Mouse (Mus musculus): ENCODE data around the gene Stard13. TPM values are rescaled to one million over a fixed set of nuclear protein-coding genes. Genes with fewer than 3 reads are reported as not detected.
A peak's percentile ranks its signal among the peaks of the same experiment; 100 is the strongest.

The Stard13 gene
- polyA plus RNA-seq, 1 experiment from 2014 or later: 20.6 TPM

DNA sequence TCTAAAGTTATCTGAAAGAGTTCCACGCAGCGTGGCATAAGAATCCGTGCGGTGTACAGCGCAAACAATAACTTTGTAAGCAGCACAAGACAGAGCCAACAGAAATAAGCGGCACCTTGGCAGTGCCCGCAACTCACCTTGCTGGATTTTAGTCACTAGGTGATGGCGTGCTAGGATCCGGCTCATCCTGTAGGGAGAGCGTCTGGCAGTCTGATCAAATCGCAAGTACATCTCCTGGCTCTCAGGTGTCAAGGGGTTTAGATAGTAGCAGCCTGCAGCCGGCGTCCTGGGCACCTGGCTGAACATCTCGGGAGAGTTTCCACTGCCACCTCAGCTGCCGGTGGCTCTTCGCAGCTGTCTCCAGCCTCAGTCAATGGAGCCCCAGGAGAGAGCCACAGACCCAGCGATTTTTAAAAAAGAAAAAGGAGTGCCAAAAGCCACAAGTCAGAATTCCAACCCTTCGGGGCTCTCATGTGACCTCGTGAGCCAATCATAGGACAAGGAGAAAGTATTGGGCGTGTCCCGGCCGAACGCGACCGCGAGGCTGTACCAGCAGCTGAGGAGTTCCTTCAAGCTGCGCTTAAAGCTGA, 43.8 kb downstream of the Stard13 start:
- ATAC-seq (ENCODE audit: low read depth): peak; percentile 95
- under 1% methylated on average over 27 of the region's 27 CpGs for WGBS
- no peaks in the 10 kb centered on the region for H3K36me3 ChIP-seq (ENCODE audit: control insufficient read depth, insufficient read depth, low read length)

DNA sequence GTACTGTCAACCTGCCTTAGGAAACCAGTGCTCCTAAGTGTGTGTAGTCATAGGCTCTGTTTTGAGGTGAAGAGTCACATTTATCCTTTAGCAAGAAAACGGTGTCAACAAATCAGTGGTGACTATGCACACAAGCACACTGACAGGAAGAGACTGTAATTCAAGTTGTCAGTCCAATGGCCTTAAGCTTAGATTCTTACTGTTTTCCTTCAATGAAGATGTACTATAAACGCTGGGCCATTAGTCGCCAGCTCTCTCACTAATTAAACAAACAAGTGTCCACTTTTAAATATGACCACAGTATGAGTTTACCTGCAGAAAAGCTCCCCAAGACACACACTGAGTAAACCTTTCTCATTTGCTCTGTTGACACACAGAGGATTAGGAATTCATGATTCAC, 44.3 kb downstream of the Stard13 start:
- Histone ChIP-seq H3K4me3 (ENCODE audit: low read length) (peak overlapping the region; percentile 85), H3K9me3 (ENCODE audit: control insufficient read depth, low read length) (no peaks in the 10 kb centered on the region), H3K4me1 (replicated peaks; ENCODE audit: control insufficient read depth, insufficient read depth, low read length) (peaks cover 8% of the 10 kb centered on the region; the same call in 1 of the 2 replicates), H3K27me3 (ENCODE audit: control insufficient read depth, insufficient read depth, low read depth, low read length) (no peaks in the 10 kb centered on the region), H3K9ac (ENCODE audit: low read length) (peak overlapping the region; percentile 82), H3K27ac (ENCODE audit: low read length) (peak overlapping the region; percentile 85), H3K36me3 (ENCODE audit: control insufficient read depth, insufficient read depth, low read length) (no peaks in the 10 kb centered on the region), H3K4me2 (ENCODE audit: low read depth, low read length) (peak overlapping the region; percentile 85)
- ATAC-seq (ENCODE audit: low read depth): no peak
- 7% methylated on average over 3 of the region's 3 CpGs for WGBS

More for the DNA sequence above, 43.8 kb downstream of the Stard13 start:
- peak overlapping the region; percentile 85 for H3K27ac ChIP-seq (ENCODE audit: low read length)
- H3K4me2 ChIP-seq (ENCODE audit: low read depth, low read length): peak overlapping the region; percentile 85
- H3K4me3 ChIP-seq (ENCODE audit: low read length): peak overlapping the region; percentile 85
- H3K27me3 ChIP-seq (ENCODE audit: control insufficient read depth, insufficient read depth, low read depth, low read length): no peaks in the 10 kb centered on the region
- no peaks in the 10 kb centered on the region for H3K9me3 ChIP-seq (ENCODE audit: control insufficient read depth, low read length)
- peak overlapping the region; percentile 82 for H3K9ac ChIP-seq (ENCODE audit: low read length)
- peaks cover 8% of the 10 kb centered on the region; the same call in 1 of the 2 replicates for H3K4me1 ChIP-seq (replicated peaks; ENCODE audit: control insufficient read depth, insufficient read depth, low read length)

DNA sequence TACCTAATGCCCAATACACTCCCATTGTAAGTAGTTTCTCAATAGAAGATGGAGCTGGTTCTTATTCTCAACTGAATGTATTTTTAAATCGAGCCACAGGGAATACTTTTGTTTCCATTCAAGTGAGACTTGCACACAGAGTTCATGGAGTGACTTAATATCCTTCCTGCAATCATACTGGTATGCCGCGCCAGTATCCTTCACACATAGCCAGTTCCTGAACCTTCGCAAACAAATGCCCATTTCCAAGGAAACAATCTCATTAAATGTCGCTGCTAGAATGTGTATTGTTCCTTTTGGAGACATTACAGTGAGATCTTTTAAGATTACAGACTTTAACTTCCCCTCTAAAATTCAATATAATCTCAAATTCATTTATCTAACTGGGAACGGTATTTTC, 45.0 kb downstream of the Stard13 start:
- H3K27ac ChIP-seq (ENCODE audit: low read length): no peak overlapping the region
- peaks cover 9% of the 10 kb centered on the region for H3K4me1 ChIP-seq (replicated peaks; ENCODE audit: control insufficient read depth, insufficient read depth, low read length)
- no peak overlapping the region for H3K9ac ChIP-seq (ENCODE audit: low read length)
- peak overlapping the region; percentile 24 for H3K4me3 ChIP-seq (ENCODE audit: low read length)
- no peak for ATAC-seq (ENCODE audit: low read depth)
- 62% methylated on average over 6 of the region's 6 CpGs for WGBS
- H3K4me2 ChIP-seq (ENCODE audit: low read depth, low read length): peak overlapping the region; percentile 85
- no peaks in the 10 kb centered on the region for H3K27me3 ChIP-seq (ENCODE audit: control insufficient read depth, insufficient read depth, low read depth, low read length)
- no peaks in the 10 kb centered on the region for H3K36me3 ChIP-seq (ENCODE audit: control insufficient read depth, insufficient read depth, low read length)
- no peaks in the 10 kb centered on the region for H3K9me3 ChIP-seq (ENCODE audit: control insufficient read depth, low read length)

DNA sequence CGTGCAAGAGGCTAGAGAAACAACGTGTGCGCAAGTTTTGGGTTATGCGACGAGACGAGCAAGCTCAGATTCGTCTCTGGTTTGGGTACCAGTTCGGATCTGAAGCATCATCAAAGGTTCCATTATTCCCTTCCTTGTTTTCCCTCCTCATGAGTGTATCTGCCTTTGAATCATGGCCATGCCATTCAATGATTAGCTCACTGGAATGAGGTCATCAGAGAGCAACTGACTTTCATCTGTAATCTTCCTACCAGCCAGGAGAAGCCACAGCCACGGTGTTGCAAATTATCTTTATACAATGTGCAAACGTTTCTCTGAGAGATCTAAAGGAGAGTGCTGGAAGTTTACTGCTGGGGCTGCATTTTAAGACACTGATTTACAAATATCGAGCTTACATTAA, 46.3 kb downstream of the Stard13 start:
- peaks cover 13% of the 10 kb centered on the region for H3K4me1 ChIP-seq (replicated peaks; ENCODE audit: control insufficient read depth, insufficient read depth, low read length)

DNA sequence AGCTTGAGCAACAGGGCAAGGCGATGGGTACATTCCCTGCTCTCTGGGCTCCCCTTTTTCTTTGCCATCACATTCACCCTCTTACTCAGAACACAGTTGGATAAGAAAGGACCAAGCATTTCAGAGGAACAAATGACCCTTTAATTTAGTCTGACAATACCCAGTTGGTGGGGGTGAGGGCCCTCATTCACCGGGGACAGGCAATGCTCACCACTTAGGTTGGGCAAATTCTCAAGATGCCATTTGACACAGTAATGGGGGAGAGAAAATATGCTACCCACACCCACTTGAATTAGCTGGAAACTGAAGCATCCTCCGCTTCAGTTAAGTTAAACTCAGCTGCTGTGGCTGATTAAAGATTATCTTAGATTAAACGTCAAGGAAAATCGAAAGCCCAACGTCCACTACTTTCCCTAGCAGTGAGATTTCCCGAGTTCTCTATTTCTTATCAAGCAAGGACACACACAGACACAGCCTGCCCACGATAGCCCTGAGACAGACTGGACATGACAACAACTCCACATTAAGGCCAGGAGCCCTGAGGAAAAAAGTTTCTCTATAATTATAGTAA, 48.3 kb downstream of the Stard13 start:
- Histone ChIP-seq H3K4me3 (ENCODE audit: low read length) (no peak overlapping the region), H3K4me1 (replicated peaks; ENCODE audit: control insufficient read depth, insufficient read depth, low read length) (peaks cover 16% of the 10 kb centered on the region), H3K27ac (ENCODE audit: low read length) (peak overlapping the region; percentile 15), H3K9me3 (ENCODE audit: control insufficient read depth, low read length) (no peaks in the 10 kb centered on the region), H3K27me3 (ENCODE audit: control insufficient read depth, insufficient read depth, low read depth, low read length) (no peaks in the 10 kb centered on the region), H3K4me2 (ENCODE audit: low read depth, low read length) (no peak overlapping the region), H3K36me3 (ENCODE audit: control insufficient read depth, insufficient read depth, low read length) (no peaks in the 10 kb centered on the region), H3K9ac (ENCODE audit: low read length) (no peak overlapping the region)
- ATAC-seq (ENCODE audit: low read depth): no peak
- 51% methylated on average over 8 of the region's 8 CpGs for WGBS

More for the DNA sequence above, 46.3 kb downstream of the Stard13 start:
- Histone ChIP-seq H3K4me2 (ENCODE audit: low read depth, low read length) (no peak overlapping the region), H3K9me3 (ENCODE audit: control insufficient read depth, low read length) (no peaks in the 10 kb centered on the region), H3K4me3 (ENCODE audit: low read length) (no peak overlapping the region), H3K36me3 (ENCODE audit: control insufficient read depth, insufficient read depth, low read length) (no peaks in the 10 kb centered on the region), H3K27me3 (ENCODE audit: control insufficient read depth, insufficient read depth, low read depth, low read length) (no peaks in the 10 kb centered on the region), H3K27ac (ENCODE audit: low read length) (no peak overlapping the region), H3K9ac (ENCODE audit: low read length) (no peak overlapping the region)
- WGBS: 77% methylated on average over 11 of the region's 11 CpGs
- no peak for ATAC-seq (ENCODE audit: low read depth)

DNA sequence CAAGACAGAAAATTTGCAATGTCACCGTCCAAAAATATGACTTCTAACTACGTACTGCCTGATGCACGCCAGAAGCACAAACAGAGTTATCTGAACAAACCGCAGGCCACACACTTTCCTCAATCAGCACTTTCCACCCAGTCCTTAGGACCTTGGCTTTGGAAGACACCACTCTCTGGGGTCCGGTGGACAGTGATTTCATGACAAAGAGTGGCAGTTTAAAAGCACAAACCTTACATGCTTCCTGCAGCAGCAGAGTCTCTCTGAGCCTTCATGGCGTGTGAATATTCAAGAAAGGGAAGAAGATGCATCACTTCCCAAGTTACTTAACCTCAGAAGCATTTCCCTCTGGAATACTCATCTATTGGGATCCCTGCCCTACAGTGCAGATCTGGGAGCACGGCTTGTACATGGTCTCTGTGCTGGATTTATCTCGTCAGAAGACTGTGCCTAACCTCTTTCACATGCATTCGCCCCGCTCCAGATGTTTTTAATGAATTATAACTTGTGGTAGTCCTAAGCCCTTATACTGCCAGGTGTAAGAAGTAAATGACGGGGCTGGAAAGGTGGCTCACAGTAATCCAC, 49.9 kb downstream of the Stard13 start:
- 73% methylated on average over 11 of the region's 11 CpGs for WGBS
- Histone ChIP-seq H3K9me3 (ENCODE audit: control insufficient read depth, low read length) (no peaks in the 10 kb centered on the region), H3K4me3 (ENCODE audit: low read length) (no peak overlapping the region), H3K27ac (ENCODE audit: low read length) (0 out of 2 replicates have a peak overlapping the region, but pooled peaks have one; percentile 6), H3K36me3 (ENCODE audit: control insufficient read depth, insufficient read depth, low read length) (no peaks in the 10 kb centered on the region), H3K4me1 (replicated peaks; ENCODE audit: control insufficient read depth, insufficient read depth, low read length) (peaks cover 13% of the 10 kb centered on the region), H3K4me2 (ENCODE audit: low read depth, low read length) (no peak overlapping the region), H3K27me3 (ENCODE audit: control insufficient read depth, insufficient read depth, low read depth, low read length) (no peaks in the 10 kb centered on the region), H3K9ac (ENCODE audit: low read length) (no peak overlapping the region)
- ATAC-seq (ENCODE audit: low read depth): no peak

DNA sequence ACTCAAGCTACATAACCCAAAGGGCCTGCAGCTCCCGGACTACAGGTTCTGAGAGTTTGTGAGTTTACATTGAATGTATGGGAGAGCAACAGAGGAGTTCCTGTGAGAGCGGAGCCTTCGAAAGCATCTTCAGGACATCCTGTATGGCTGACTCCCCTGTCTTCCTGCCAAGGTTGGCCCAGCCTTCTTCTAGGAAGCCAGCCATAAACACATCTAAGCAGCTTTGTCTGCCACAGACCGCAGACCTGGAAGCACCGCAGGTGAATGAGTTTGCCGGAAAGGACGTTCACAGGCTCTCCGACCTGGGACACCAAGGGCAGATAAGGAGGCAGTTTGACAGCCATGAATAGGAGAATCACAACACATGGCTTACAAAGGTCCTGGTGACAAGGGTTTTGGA, 52.3 kb downstream of the Stard13 start:
- Histone ChIP-seq H3K9me3 (ENCODE audit: control insufficient read depth, low read length) (no peaks in the 10 kb centered on the region), H3K4me3 (ENCODE audit: low read length) (no peak overlapping the region), H3K4me2 (ENCODE audit: low read depth, low read length) (no peak overlapping the region), H3K4me1 (replicated peaks; ENCODE audit: control insufficient read depth, insufficient read depth, low read length) (peaks cover 16% of the 10 kb centered on the region), H3K27ac (ENCODE audit: low read length) (no peak overlapping the region), H3K9ac (ENCODE audit: low read length) (no peak overlapping the region), H3K36me3 (ENCODE audit: control insufficient read depth, insufficient read depth, low read length) (no peaks in the 10 kb centered on the region), H3K27me3 (ENCODE audit: control insufficient read depth, insufficient read depth, low read depth, low read length) (no peaks in the 10 kb centered on the region)
- no peak for ATAC-seq (ENCODE audit: low read depth)
- WGBS: 83% methylated on average over 8 of the region's 8 CpGs

DNA sequence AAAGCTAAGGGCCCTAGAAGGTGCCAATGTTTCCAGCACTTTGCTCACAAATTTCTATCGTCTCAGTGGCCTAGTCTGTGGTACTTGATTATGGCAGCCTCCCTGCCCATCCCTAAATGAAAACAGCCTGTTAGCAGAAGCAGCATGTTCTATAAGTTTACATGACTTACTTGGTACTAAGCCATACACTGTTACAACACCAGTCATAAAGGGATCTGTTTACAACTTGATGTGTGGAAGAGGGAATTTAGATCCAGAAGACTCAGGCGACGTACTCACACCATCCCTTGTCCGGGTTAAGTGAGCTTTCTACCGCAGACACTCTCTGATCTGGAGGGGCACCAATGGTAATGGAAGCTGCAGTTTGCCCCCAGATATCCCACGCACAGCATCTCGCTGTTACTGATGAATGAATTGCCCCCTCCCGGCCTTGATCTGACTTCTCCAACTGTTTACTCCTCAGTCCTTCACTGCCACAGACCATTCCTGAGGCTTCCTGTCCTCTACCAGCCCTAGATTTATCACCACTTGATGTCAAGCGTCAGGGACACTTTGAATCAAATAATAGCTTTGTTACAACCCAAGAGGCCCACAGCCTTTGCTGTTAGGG, 53.4 kb downstream of the Stard13 start:
- Histone ChIP-seq H3K9me3 (ENCODE audit: control insufficient read depth, low read length) (no peaks in the 10 kb centered on the region), H3K9ac (ENCODE audit: low read length) (no peak overlapping the region), H3K27me3 (ENCODE audit: control insufficient read depth, insufficient read depth, low read depth, low read length) (no peaks in the 10 kb centered on the region), H3K4me2 (ENCODE audit: low read depth, low read length) (no peak overlapping the region), H3K4me3 (ENCODE audit: low read length) (no peak overlapping the region), H3K4me1 (replicated peaks; ENCODE audit: control insufficient read depth, insufficient read depth, low read length) (peaks cover 22% of the 10 kb centered on the region), H3K27ac (ENCODE audit: low read length) (no peak overlapping the region), H3K36me3 (ENCODE audit: control insufficient read depth, insufficient read depth, low read length) (no peaks in the 10 kb centered on the region)
- 56% methylated on average over 9 of the region's 9 CpGs for WGBS
- ATAC-seq (ENCODE audit: low read depth): peak; percentile 29; the same call in 1 of the 2 replicates

DNA sequence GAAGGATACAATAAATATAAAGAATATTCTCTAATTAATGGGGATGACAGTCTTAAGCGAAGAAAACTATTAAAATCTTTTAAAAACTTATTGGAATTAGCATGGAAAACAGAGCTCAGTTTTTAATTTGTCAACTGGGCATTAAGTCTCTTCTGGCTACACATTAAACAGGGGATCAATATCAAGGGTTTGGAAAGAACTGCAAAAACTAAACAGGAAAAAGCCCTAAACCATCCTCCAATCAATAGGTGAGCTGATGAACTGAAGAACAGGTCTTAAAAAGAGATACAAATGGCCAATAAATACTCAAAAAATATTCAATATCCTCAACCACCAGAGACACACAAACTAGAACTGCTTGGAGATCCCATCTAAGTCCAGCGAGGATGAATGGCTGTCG, 56.5 kb downstream of the Stard13 start:
- H3K4me3 ChIP-seq (ENCODE audit: low read length): no peak overlapping the region
- H3K9ac ChIP-seq (ENCODE audit: low read length): no peak overlapping the region
- 94% methylated on average over 3 of the region's 3 CpGs for WGBS
- no peak overlapping the region for H3K27ac ChIP-seq (ENCODE audit: low read length)
- H3K4me2 ChIP-seq (ENCODE audit: low read depth, low read length): no peak overlapping the region
- no peak for ATAC-seq (ENCODE audit: low read depth)
- no peaks in the 10 kb centered on the region for H3K27me3 ChIP-seq (ENCODE audit: control insufficient read depth, insufficient read depth, low read depth, low read length)
- H3K36me3 ChIP-seq (ENCODE audit: control insufficient read depth, insufficient read depth, low read length): no peaks in the 10 kb centered on the region
- H3K9me3 ChIP-seq (ENCODE audit: control insufficient read depth, low read length): no peaks in the 10 kb centered on the region
- peaks cover 33% of the 10 kb centered on the region for H3K4me1 ChIP-seq (replicated peaks; ENCODE audit: control insufficient read depth, insufficient read depth, low read length)
